Mouse (Mus musculus): ENCODE measurements around the gene Mocs1. TPM values are rescaled to one million over a fixed set of nuclear protein-coding genes. Genes with fewer than 3 reads are reported as not detected.

Mocs1 gene
- polyA plus RNA-seq, 1 experiment: 41.4 TPM

DNA sequence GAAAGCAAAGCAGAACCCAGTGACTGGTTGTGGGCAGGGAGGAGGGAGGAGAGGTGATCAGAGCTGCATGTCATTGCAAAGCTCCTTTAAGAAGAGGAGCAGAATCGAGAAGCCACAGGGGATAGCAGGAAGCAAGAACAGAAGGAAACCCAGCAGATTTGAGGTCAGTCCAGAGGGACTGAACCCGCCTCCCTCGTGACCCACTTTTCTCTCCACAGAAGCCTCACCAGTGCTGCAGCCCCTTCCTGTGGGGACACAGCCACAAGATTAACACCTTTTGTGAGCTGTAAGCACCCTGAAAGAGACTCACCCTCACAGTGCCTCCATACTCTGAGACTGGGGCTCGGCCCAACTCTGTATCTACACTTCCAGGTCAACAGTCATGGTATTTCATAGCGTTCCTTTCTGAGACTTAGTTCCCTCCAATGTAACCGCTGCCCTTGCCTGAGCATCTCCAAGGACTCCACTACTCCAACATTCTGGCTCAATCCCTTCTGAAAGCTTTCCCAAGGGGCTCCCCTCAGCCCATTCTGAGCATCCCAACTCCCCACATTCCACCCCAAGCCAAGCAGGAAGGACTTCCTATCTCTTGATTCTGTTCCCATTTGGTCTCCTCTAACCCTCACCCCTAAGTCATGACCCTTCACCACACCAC, 75.2 kb downstream of the Mocs1 start:
- Histone ChIP-seq H3K36me3 (ENCODE audit: control insufficient read depth, insufficient read depth, low read length) (no peaks in the 10 kb centered on the region), H3K27me3 (replicated peaks; ENCODE audit: control insufficient read depth, insufficient read depth, low read length) (no peaks in the 10 kb centered on the region), H3K4me1 (ENCODE audit: control insufficient read depth, insufficient read depth, low read length) (no peaks in the 10 kb centered on the region), H3K4me3 (ENCODE audit: insufficient read depth, low read depth, low read length) (no peak overlapping the region), H3K27ac (ENCODE audit: insufficient read depth, low read depth, low read length) (no peak overlapping the region)
- TF ChIP-seq CTCF (conservative IDR thresholded peaks at IDR 0.05; ENCODE audit: insufficient read depth, insufficient read length, low read depth, low read length) (no peak), POLR2A (IDR thresholded peaks at IDR 0.05; ENCODE audit: low read depth, low read length) (no peak)
- DNase-seq: no peak
- whole genome bisulfite sequencing: 74% methylated on average over 6 of the region's 6 CpGs

Other genes starting within 250 kb of the Mocs1 start
- 13.2 and 13.5 TPM in 2 replicates for gene Daam2, start 136.0 kb downstream of the Mocs1 start, polyA plus RNA-seq (2012; rRNA removed)
- 0.22 and 0.34 TPM in 2 replicates for gene Kif6, start 186.8 kb downstream of the Mocs1 start, polyA plus RNA-seq (2012; rRNA removed)

Data from kidney, adult 2 months (tissue).